Mouse (Mus musculus) MEL-GATA-1-ER (cell line): ENCODE results near the gene Klf16.
A peak's percentile ranks its signal among the peaks of the same experiment; 100 is the strongest.

ENCODE experiments used
- DNase-seq: peaks from one replicate; pipeline ENCODE4 v3.0.0-alpha.2; 2012; ENCODE audit warnings: low read depth; ENCODE audit errors: extremely low read depth

The Klf16 gene

DNA sequence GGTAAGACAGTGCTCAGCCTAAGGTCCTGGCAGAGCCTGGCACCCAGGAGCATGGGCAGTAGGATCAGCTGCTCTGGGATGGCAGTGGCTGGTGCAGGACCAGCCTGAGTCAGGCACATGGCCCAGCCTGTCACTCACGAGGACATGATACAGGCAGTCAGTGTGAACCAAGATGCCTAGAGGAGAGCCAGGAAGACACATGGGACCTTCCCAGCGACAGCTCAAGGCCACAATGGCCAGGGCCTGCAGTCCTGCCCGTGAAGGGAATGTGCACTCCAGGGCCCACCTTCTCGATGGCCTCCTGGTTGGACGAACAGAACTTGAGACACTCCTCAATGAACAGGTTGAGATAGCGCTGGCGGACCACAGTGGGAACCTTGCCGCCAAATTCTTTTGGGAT is 31.5 kb downstream of the Klf16 start:
- DNase-seq, result no peak

DNA sequence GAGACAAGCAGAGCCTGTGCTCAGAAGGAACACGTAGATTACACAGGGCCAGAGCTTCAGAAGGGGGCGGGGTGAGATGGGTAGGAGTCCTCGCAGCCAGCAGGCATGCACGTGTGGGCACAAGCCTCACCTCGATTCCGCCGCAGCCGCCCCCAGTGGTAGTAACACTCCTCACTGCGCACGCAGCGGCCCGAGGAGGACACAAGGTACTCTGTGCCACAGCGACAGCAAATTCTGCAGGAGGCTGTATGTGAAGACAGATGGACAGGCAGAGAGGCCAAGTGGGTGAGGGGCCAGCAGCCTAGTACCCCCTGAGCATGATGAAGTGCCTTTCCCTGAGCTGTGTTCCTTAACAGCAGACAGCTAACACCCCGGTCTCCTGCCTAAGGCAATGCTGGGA is 33.2 kb downstream of the Klf16 start:
- no peak for DNase-seq

DNA sequence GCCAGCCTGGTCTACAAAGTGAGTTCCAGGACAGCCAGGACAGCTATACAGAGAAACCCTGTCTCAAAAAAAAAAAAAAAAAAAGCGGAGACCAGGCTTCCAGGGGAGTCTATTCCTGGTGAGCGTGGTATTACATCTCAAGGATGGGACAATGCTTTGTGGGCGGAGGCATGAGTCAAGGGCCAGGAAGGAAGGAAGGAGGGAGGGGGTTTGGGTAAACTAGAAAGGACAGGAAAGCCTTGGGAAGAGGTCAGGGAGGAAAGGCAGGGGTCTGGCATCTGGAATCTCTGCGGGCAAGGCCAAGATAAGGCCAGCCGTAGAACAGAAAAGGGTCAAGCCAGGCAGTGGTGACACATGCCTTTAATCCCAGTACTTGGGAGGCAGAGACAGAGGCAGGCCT is 37.6 kb downstream of the Klf16 start:
- no peak for DNase-seq

DNA sequence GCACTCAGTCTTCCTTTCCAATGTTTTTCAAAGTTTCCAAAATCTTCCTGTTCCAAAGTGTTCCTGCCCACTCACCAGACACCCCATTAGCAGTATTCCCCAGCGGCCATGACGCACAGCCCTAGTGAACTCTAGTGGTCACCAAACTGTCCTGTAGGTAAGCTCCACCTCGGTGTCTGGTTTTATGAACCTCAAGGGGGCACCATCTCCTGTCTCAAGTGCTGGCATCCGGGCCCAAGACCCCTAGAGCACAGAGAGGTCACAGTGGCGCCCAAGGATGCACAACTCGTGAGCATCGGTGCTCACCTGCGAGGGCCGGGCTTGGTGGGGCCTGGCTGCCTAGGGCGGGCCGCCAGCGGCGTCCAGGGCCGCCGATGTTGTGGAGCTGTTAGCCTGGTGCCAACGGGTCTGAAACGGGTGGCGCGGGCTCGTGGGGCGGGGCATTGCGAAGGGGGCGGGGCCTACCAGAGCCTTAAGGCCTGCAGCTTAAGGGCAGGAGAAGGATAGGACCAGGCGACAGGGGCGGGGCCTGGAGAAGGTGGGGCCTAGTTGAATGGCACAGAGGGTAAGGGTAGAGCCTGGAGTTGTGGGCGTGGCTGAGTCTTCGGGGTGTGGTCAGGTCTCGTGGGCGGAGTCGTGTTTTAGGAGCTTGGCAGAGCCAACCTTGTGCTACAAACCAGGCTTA is 38.3 kb downstream of the Klf16 start, which contains the start of gene Atp8b3:
TSS of gene Atp8b3 (minus strand) at position 415 of the 685 bp plus-strand sequence.
- peak; percentile 92 for DNase-seq

DNA sequence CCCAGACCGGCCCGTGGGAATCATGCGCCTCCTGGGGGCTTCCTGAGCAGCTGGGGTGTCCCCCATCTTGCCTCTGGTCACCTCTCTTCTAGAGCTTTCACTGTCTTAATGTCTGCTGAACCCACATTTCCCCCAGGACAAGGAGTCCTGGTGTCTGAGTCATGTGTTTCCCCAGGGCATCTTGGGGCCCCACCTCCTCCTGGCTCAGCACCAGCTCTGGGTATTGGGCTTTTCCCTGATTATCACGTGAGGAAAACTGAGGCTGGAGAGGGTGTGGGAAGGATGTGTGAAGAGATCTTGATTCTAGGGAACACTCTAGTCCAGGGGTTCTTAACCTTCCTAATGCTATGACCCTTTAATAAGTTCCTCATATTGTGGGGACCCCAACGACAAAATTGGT is 38.9 kb downstream of the Klf16 start:
- no peak for DNase-seq

DNA sequence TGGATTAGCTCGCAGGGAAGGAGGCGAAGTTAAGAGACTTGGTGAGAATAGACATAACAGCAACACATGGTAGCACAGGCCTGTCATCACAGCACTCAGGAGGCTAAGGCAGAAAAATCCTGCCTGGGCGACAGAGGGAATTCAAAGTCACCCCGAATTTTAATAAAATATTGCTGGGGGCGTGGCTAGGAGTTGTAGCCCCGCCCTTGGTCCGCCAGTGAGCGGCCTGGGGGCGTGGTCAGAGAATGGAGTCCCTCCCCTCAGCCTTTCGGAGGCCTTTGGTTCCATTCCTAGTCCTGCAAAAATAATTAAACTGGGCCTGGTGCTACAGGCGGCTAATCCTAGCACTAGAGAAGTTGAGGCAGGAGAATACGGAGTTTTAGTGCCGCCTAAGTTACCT is 41.4 kb downstream of the Klf16 start:
- DNase-seq, result peak; percentile 29

DNA sequence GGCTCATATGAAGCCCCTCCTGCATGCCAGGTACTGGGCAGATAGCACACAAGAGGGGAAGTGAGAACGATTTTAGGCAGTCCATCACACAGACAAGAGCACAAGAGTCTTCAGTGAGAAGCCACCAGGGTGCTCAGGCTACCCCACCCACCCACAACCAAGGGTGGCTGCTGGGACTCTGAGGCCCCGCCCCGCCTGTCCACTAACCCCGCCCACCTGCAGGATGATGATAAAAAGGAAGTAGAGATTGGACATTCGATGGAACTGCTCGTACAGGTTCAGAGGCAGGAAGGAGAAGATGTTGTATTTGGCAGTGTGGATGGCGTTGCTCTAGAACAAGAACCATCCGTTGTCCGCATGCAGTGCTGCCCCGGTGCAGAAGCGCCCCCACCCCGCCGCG is 42.0 kb downstream of the Klf16 start:
- peak; percentile 50 for DNase-seq

DNA sequence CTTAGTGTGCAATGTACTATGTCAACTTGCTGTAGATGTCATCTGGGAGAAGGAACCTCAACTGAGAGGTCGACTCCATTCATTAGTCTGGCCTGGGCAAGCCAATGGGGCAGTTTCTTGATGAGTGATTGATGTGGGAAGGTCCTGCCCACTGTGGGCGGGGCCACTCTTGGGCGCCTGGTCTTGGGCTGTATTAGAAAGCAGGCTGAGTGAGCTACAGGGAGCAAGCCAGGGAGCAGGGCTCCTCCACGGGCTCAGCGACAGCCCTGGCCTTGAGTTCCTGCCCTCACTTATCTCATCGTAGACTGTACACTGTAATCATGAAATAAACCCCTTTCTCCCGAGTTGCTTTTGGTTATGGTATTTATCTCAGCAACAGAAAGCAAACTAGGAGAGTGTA is 43.4 kb downstream of the Klf16 start:
- DNase-seq, result peak; percentile 74

DNA sequence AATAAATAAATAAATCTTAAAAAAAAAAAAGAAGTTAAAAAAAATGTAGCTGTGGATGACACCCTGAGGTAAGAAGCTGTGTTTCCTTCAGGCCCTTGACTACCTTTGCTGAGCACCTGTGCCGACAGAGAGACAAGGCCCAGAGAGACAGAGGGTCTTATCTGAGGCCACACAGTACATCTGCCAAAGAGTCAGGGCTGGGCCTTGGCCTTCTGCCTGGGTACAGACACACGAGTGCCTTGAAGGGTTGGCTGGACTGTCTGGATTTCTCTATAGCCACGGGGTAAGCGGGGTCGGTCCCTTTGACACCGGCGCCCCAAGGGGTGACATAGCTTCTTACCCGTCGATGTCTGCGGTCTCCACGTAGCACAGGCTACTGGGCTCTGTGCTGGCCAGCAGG is 44.3 kb downstream of the Klf16 start:
- DNase-seq, result no peak

DNA sequence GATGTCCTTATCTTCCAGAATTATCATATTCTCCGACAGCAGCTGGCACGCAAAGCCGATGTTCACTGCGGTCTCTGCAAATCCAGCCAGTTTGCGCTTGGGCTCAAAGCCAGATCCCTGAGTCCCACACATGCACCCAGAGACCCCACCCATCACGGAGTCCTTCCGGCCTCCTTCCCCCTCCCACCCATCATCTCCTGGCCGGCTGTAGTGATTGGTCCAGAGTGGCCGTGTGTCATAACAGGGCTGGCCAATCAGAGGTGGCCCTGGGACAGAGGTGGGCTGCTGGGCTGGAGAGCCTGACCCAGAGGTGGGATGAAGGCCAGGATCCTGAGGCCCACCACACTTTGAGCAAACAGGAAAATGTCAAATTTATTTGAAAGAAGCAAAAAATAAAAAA is 50.9 kb downstream of the Klf16 start:
- DNase-seq, result no peak

DNA sequence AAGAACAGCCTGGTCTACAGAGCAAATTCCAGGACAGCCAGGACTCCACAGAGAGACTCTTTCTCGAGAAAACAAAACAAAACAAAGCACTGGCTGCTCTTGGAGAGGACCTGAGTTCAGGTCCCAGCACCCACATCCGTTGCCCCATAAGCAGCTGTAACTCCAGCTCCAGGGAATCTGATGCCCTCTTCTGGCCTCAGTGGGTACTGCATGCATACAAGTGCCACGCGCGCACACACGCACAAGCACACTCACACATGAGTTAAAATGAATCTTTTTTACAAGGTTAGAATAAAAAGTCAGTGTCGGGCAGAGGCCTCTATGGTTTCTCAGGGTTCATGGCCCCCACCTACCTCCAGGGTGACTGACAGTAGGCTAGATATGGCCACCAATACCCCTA is 53.8 kb downstream of the Klf16 start:
- no peak for DNase-seq

DNA sequence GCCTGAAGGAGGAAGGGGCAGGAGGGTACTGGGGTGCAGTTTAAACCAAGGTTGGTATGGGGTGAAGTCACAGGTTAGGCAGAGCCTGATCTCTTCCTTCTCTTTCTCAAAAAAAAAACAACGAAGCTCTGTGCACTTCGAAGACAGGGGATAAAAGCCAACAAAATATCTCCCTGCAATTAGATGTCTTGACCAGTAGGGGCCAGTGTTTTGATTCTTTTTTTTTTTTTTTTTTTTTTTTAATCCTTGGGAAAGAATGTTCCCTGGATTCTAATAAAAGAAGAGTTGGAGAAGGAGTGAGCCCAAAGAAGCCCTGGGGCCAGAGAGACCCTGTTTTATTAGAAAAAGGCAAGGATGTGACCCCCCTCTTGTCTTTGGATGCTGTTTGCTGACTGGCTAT is 57.8 kb downstream of the Klf16 start:
- no peak for DNase-seq
